Mouse (Mus musculus) liver, embryonic 16.5 days (tissue): ENCODE measurements around the gene Ano1. TPM values are rescaled to one million over a fixed set of nuclear protein-coding genes. Genes with fewer than 3 reads are reported as not detected.

ENCODE experiments used
- ATAC-seq: fragments of 200-750 bp; cut with Nextera tagmentation; 2 replicates; pipeline ENCODE4 v1.8.0; 2017; ENCODE audit warnings: low read depth, mild to moderate bottlenecking, moderate number of reproducible peaks, moderate library complexity
- H3K27ac ChIP-seq: fragments of 300-500 bp; sonication (generic); 2 replicates; pipeline ENCODE4 v1.5.1; 2014; ENCODE audit warnings: mild to moderate bottlenecking, low read length
- H3K27me3 ChIP-seq: fragments of 300-500 bp; sonication (generic); 2 replicates; pipeline ENCODE4 v1.6.1; 2014; ENCODE audit warnings: low read depth, low read length, mixed read lengths; ENCODE audit not compliant: control insufficient read depth, insufficient read depth
- H3K36me3 ChIP-seq: fragments of 300-500 bp; sonication (generic); 2 replicates; pipeline ENCODE4 v1.6.1; 2014; ENCODE audit warnings: mild to moderate bottlenecking; ENCODE audit not compliant: control insufficient read depth, insufficient read depth
- H3K4me1 ChIP-seq: fragments of 300-500 bp; sonication (generic); 2 replicates; pipeline ENCODE4 v1.6.1; 2014; ENCODE audit warnings: low read depth, low read length, mixed read lengths; ENCODE audit not compliant: control insufficient read depth
- H3K4me2 ChIP-seq: fragments of 300-500 bp; sonication (generic); 2 replicates; pipeline ENCODE4 v1.6.1; 2014; ENCODE audit warnings: low read depth, low read length, mixed read lengths
- H3K4me3 ChIP-seq: fragments of 300-500 bp; sonication (generic); 2 replicates; pipeline ENCODE4 v1.5.1; 2014; ENCODE audit warnings: low read depth, mild to moderate bottlenecking, low read length
- H3K9ac ChIP-seq: fragments of 300-500 bp; sonication (generic); 2 replicates; pipeline ENCODE4 v1.6.1; 2014; ENCODE audit warnings: low read depth, low read length
- H3K9me3 ChIP-seq: fragments of 300-500 bp; sonication (generic); replicated peaks from 2 replicates; pipeline ENCODE4 v1.6.1; 2016; ENCODE audit warnings: low read length; ENCODE audit not compliant: control insufficient read depth
- WGBS: fragments of 180-500 bp; shearing (Covaris S2); extraction: QIAGEN DNeasy Blood & Tissue Kit; methylation state at CpG from one replicate; pipeline ENCODE4 v1.1.7; 2014; ENCODE audit not compliant: insufficient replicate concordance; 5-methylcytosine and 5-hydroxymethylcytosine counted together
- polyA plus RNA-seq: library from polyadenylated mRNA; unstranded; fragments of >200 nt; fragmentation: Nextera tagmentation; extraction: Ambion mirVana; gene quantifications from 2 replicates; pipeline ENCODE4 v1.2.1, GENCODE M21; 2015

Gene Ano1
- polyA plus RNA-seq, 1 experiment from 2014 or later, result 1.3 TPM

GRCm38 (mm10) chr7:144739810-144740209, 12.0 kb downstream of the Ano1 start:
- Histone ChIP-seq H3K9ac (no peak overlapping the region), H3K9me3 (no peaks in the 10 kb centered on the region), H3K27me3 (peaks cover 27% of the 10 kb centered on the region), H3K4me2 (no peak overlapping the region), H3K36me3 (no peaks in the 10 kb centered on the region), H3K4me3 (no peak overlapping the region), H3K4me1 (peaks cover 18% of the 10 kb centered on the region), H3K27ac (peak overlapping the region; percentile 12; the same call in 1 of the 2 replicates)
- 9% methylated on average over 3 of the region's 3 CpGs for WGBS
- peak; percentile 53 for ATAC-seq

GRCm38 (mm10) chr7:144738357-144738798, 13.4 kb downstream of the Ano1 start:
- peak; percentile 59 for ATAC-seq
- Histone ChIP-seq H3K9me3 (no peaks in the 10 kb centered on the region), H3K9ac (peak overlapping the region; percentile 47), H3K4me2 (peak overlapping the region; percentile 65), H3K36me3 (no peaks in the 10 kb centered on the region), H3K4me3 (peak overlapping the region; percentile 50), H3K4me1 (peaks cover 21% of the 10 kb centered on the region), H3K27ac (no peak overlapping the region), H3K27me3 (peaks cover 27% of the 10 kb centered on the region)
- WGBS, result under 1% methylated on average over 33 of the region's 33 CpGs

DNA sequence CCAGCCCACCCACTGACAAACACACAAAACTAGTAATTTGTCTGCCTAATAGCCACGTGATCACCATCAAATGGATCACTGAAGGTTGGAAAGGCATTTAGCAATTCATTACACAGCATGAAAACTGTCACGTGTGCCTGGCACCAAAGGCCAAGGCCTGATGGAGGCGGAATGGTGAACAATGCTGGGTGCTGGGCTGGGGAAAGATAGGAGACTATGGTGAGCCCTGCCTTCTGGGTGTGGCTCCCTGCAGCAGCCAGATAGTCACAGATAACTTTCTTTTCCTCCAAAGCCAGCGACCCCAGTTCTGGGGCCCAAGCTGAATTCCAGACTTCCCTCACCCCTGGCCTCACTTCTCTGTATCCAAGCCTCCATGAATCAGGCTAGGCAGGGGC, 19.9 kb downstream of the Ano1 start:
- Histone ChIP-seq H3K4me2 (peak overlapping the region; percentile 48), H3K4me1 (peaks cover 34% of the 10 kb centered on the region)
- WGBS, result 9% methylated on average over 4 of the region's 4 CpGs

DNA sequence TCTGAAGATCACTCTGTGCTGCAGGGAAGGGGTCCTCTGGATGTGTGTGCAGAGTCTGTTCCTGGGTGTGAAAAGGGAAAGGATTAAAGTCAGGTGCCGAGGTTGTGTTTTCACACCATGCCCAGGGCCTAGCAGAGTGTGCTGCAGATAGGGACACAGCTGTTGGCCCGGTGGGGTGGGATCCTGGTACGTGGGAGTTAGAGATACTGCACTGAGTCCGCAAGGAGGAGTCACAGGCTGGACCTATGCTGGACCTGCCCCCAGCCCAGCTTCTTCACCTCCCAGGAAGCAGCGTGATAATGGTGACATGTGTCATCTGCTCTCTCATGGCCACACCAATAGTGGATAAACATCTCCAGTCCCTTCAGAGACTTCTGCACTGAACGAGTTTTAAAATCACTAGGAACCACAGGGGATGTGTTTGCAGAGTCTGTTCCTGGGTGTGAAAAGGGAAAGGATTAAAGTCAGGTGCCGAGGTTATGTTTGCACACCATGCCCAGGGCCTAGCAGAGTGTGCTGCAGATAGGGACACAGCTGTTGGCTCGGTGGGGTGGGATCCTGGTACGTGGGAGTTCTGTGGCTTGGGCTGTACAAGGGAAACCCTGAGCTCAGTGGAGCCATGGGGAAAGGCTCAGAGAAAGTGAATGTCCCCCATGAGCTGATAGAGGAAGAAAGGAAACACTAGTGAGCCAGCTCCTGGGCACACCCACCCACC, 20.4 kb downstream of the Ano1 start:
- Histone ChIP-seq H3K27ac (peak overlapping the region; percentile 82), H3K9ac (peak overlapping the region; percentile 24)

More for the DNA sequence above, 19.9 kb downstream of the Ano1 start:
- H3K27ac ChIP-seq, result peak overlapping the region; percentile 82
- no peak overlapping the region; the same call in 1 of the 2 replicates for H3K4me3 ChIP-seq
- peak overlapping the region; percentile 24 for H3K9ac ChIP-seq
- H3K27me3 ChIP-seq, result peaks cover 5% of the 10 kb centered on the region; the same call in 1 of the 2 replicates
- no peaks in the 10 kb centered on the region for H3K9me3 ChIP-seq
- ATAC-seq, result peak; percentile 86
- no peaks in the 10 kb centered on the region for H3K36me3 ChIP-seq

DNA sequence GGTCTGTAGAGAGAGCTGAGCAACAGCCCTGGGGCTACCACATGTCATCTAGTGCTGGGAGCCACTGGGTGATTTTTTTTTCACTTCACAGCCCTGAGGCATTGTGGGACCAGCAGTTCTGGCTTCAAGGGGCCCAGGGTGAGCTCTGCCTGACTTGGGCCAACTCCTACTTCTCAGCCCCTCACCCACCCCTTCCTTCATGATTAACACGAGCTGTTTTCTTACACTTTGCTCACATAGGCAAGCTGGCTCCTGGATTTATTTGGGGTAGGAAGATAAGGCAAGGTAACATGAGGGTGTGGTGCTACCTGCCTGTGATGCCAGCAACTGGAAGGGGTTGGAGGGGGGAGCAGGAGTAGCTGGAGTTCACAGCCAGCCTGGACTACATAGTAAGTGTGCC, 27.5 kb downstream of the Ano1 start:
- Histone ChIP-seq H3K4me1 (no peaks in the 10 kb centered on the region), H3K9ac (no peak overlapping the region), H3K4me2 (no peak overlapping the region), H3K9me3 (no peaks in the 10 kb centered on the region), H3K36me3 (no peaks in the 10 kb centered on the region), H3K27ac (no peak overlapping the region), H3K4me3 (no peak overlapping the region), H3K27me3 (no peaks in the 10 kb centered on the region)
- 4% methylated on average over 1 of the region's 1 CpGs for WGBS
- ATAC-seq, result no peak

More for the DNA sequence above, 20.4 kb downstream of the Ano1 start:
- WGBS, result 10% methylated on average over 9 of the region's 9 CpGs
- ATAC-seq, result peak; percentile 87
- Histone ChIP-seq H3K36me3 (no peaks in the 10 kb centered on the region), H3K4me1 (peaks cover 34% of the 10 kb centered on the region), H3K9me3 (no peaks in the 10 kb centered on the region), H3K4me3 (no peak overlapping the region; the same call in 1 of the 2 replicates), H3K27me3 (peaks cover under 1% of the 10 kb centered on the region; the same call in 1 of the 2 replicates), H3K4me2 (peak overlapping the region; percentile 48)

DNA sequence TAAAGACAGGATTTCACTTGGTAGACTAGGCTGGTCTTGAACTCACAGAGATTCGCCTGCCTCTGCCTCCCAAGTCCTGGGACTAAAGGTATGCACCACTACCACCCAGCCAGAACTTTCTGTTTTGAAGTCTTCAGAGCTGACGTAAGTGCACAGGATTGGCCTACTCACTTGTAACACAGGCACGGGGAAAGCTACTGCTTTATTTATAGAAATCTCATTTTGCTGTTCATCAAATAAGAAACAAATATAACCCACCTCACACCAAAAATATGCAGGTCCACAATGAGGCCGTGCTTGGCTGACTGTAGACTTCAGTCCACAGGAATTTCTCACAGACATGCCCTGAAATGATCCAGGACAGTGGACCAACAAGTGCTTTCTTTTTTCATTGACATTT, 31.8 kb downstream of the Ano1 start:
- Histone ChIP-seq H3K4me1 (no peaks in the 10 kb centered on the region), H3K9me3 (no peaks in the 10 kb centered on the region), H3K27me3 (no peaks in the 10 kb centered on the region; the same call in 1 of the 2 replicates), H3K4me2 (no peak overlapping the region), H3K36me3 (no peaks in the 10 kb centered on the region), H3K4me3 (no peak overlapping the region), H3K9ac (no peak overlapping the region), H3K27ac (no peak overlapping the region)
- ATAC-seq, result no peak
- WGBS, result 58% methylated on average over 4 of the region's 4 CpGs

DNA sequence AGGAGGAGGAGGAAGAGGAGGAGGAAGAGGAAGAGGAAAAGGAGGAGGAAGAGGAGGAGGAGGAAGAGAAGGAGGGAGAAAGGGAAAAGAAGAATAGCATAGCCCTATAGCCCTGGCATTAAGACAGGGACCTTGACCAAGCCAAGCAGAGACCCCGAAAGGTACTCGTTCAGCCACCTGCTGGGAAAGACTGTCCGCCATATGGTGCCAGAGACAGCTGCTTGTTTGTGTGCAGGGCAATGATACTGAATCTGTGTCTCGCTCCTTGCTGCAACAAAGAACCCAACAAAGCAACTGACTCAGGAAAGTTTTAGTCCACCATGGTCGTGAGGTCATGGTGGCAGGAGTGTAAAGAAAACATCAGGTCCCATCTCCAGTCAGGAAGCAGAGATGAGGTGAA, 34.0 kb downstream of the Ano1 start:
- no peaks in the 10 kb centered on the region for H3K9me3 ChIP-seq
- H3K27me3 ChIP-seq, result no peaks in the 10 kb centered on the region; the same call in 1 of the 2 replicates
- WGBS, result 60% methylated on average over 5 of the region's 5 CpGs
- H3K4me1 ChIP-seq, result no peaks in the 10 kb centered on the region
- no peaks in the 10 kb centered on the region for H3K36me3 ChIP-seq
- H3K4me3 ChIP-seq, result no peak overlapping the region
- H3K4me2 ChIP-seq, result no peak overlapping the region
- no peak for ATAC-seq
- no peak overlapping the region for H3K9ac ChIP-seq
- no peak overlapping the region for H3K27ac ChIP-seq

- 51% methylated on average over 9 of the region's 9 CpGs for WGBS
- H3K36me3 ChIP-seq, result no peaks in the 10 kb centered on the region
- no peaks in the 10 kb centered on the region for H3K27me3 ChIP-seq
- H3K4me1 ChIP-seq, result no peaks in the 10 kb centered on the region
- ATAC-seq, result no peak
- no peak overlapping the region for H3K4me3 ChIP-seq
- H3K27ac ChIP-seq, result no peak overlapping the region
- H3K4me2 ChIP-seq, result no peak overlapping the region
- H3K9me3 ChIP-seq, result no peaks in the 10 kb centered on the region
- H3K9ac ChIP-seq, result no peak overlapping the region
These were observed 53.9 kb downstream of the Ano1 start for GRCm38 (mm10) chr7:144697870-144698269.
